Mouse (Mus musculus) heart, embryonic 13.5 days (tissue): ENCODE data around the gene Zfp317. TPM values are rescaled to one million over a fixed set of nuclear protein-coding genes. Genes with fewer than 3 reads are reported as not detected.
A peak's percentile ranks its signal among the peaks of the same experiment; 100 is the strongest.
"Not testable (repeated sequence)": the region's sequence is repeated elsewhere in the genome, so short reads cannot be mapped to it uniquely, and the experiment has no call there.

Experiments
- ATAC-seq: fragments of 200-750 bp; cut with Nextera tagmentation; 2 replicates; pipeline ENCODE4 v1.8.0; 2017; ENCODE audit warnings: moderate TSS enrichment; ENCODE audit not compliant: insufficient number of reproducible peaks, low FRiP score, low TSS enrichment; ENCODE audit errors: extremely low read depth
- H3K27ac ChIP-seq: fragments of 300-500 bp; sonication (generic); replicated peaks from 2 replicates; pipeline ENCODE4 v1.5.1; 2015; ENCODE audit warnings: moderate library complexity, mild to moderate bottlenecking, inconsistent platforms
- H3K27me3 ChIP-seq: fragments of 300-500 bp; sonication (generic); replicated peaks from 2 replicates; pipeline ENCODE4 v1.6.1; 2015; ENCODE audit warnings: mild to moderate bottlenecking, inconsistent platforms
- H3K36me3 ChIP-seq: fragments of 300-500 bp; sonication (generic); 2 replicates; pipeline ENCODE4 v1.6.1; 2015; ENCODE audit warnings: mild to moderate bottlenecking, inconsistent platforms
- H3K4me1 ChIP-seq: fragments of 300-500 bp; sonication (generic); 2 replicates; pipeline ENCODE4 v1.6.1; 2015; ENCODE audit warnings: inconsistent platforms
- H3K4me2 ChIP-seq: fragments of 300-500 bp; sonication (generic); 2 replicates; pipeline ENCODE4 v1.6.1; 2015; ENCODE audit warnings: inconsistent platforms, mild to moderate bottlenecking, moderate library complexity
- H3K4me3 ChIP-seq: fragments of 300-500 bp; sonication (generic); 2 replicates; pipeline ENCODE4 v1.5.1; 2015; ENCODE audit warnings: moderate library complexity, mild to moderate bottlenecking, inconsistent platforms
- H3K9ac ChIP-seq: fragments of 300-500 bp; sonication (generic); 2 replicates; pipeline ENCODE4 v1.6.1; 2015; ENCODE audit warnings: inconsistent platforms, mild to moderate bottlenecking, moderate library complexity
- H3K9me3 ChIP-seq: fragments of 300-500 bp; sonication (generic); 2 replicates; pipeline ENCODE4 v1.6.1; 2016; ENCODE audit warnings: inconsistent platforms
- WGBS: fragments of 180-500 bp; shearing (Covaris S2); methylation state at CpG from one replicate; pipeline ENCODE4 v1.1.7; 2015; ENCODE audit warnings: mixed read lengths; 5-methylcytosine and 5-hydroxymethylcytosine counted together
- polyA plus RNA-seq: library from polyadenylated mRNA; unstranded; fragments of >200 nt; fragmentation: Nextera tagmentation; extraction: Ambion mirVana; gene quantifications from 2 replicates; pipeline ENCODE4 v1.2.1, GENCODE M21; 2015

Zfp317 gene
- polyA plus RNA-seq = 17.9 and 18.8 TPM in 2 replicates

DNA sequence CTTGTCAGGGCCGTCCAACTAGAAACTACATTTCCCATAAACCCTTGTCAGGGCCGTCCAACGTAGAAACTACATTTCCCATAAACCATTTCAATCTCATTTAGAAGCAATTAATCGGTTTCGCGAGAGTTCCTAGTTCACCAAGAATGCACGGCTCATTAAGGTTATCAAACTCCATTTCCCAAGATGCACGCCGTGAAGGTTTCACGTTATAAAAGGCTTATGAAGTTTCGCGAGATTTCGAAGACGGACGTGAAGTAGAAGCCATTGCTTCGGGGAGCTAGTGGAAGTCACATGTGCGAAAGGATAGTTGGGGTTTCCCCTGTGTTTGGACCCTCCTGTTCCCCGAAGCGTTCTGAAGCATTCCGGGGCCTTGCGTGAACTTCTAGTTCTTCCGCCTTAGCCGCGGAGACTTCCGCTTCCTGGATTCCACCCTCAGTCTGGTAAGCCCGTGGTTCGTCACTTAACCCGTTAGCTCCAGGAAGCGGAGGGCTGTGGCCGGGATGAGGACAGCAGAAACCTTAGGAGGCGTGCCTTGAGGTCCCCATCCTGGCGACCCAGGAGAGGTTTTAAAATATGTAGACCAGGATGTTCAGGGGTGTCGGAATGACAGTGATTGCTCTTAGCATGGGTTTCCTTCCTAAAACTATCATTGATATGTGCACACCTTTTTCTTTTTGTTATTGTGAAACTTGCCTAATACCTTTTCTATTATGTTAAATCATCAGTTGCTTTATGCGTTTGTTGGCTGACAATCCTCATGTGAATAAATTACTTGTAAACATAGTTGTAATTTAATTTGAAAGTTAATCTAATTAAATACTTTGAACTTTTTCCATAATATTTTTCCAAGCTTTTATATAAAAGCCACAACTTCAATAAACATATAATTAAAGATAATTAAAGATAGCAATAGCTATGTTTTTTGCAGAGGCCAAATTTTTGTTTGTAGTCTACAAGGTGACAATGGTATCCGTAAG is at the start of gene Zfp317:
Gene Zfp317 (plus strand): TSS at position 260 of the 980 bp plus-strand sequence.
- no peaks in the 10 kb centered on the region for H3K9me3 ChIP-seq
- ATAC-seq = peak; percentile 87
- 2% methylated on average over 35 of the region's 35 CpGs for WGBS

DNA sequence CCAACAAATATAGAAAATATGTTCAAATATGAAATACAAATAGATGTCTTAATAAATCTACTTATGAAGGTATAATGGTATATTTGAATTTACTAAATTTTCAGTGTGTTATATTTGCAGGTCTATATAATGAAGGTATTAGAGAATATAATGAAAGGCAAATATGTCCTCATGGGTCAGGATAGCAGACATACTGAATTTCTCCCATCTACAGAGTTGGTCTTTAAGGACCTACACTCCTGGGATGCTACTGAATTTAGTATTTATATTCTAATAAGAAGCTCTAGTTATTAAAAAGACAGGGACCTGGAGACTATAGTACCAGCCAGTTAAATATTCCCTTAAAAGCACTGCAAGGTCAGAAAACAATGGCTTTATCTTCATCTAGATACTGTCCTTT is 39.6 kb upstream of the Zfp317 start, which contains the start of gene Olfr855:
Gene Olfr855 (plus strand): TSS at position 301 of the 400 bp plus-strand sequence.
- no peaks in the 10 kb centered on the region for H3K36me3 ChIP-seq
- H3K9me3 ChIP-seq = peaks cover 7% of the 10 kb centered on the region; the same call in 1 of the 2 replicates
- H3K4me2 ChIP-seq = no peak within 1 kb of the TSS
- no peaks in the 10 kb centered on the region for H3K4me1 ChIP-seq
- H3K27ac ChIP-seq = no peak within 1 kb of the TSS
- no peak within 1 kb of the TSS for H3K9ac ChIP-seq
- no peak for ATAC-seq
- H3K27me3 ChIP-seq = no peaks in the 10 kb centered on the region
- H3K4me3 ChIP-seq = no peak within 1 kb of the TSS

More for the DNA sequence above, at the start of gene Zfp317:
- Histone ChIP-seq H3K9ac (peak within 1 kb of the TSS; percentile 85), H3K36me3 (peaks cover 20% of the 10 kb centered on the region), H3K4me3 (peak within 1 kb of the TSS; percentile 73), H3K4me1 (no peaks in the 10 kb centered on the region), H3K27me3 (no peaks in the 10 kb centered on the region), H3K27ac (peak within 1 kb of the TSS; percentile 89), H3K4me2 (peak within 1 kb of the TSS; percentile 68)

DNA sequence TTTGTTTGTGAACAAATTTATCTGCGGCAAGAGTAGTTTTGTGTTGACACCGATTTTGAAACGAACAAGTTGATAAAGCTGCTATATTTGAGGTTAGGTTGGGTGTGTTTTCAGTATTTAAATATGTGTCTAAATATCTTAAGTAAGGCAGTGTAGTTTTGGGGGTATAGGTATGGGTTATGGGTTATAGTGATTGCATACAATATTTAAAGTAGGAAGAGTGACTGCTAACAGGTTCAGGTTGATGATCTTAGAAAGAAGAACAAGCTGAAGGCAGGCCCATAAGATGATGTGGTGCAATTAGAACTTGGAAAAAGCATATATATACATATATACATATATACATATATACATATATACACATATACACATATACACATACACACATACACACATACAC is 605 bp upstream of the Zfp317 start:
- no peak for ATAC-seq
- Histone ChIP-seq H3K4me2 (no peak overlapping the region), H3K9ac (no peak overlapping the region), H3K4me1 (no peaks in the 10 kb centered on the region), H3K27me3 (no peaks in the 10 kb centered on the region), H3K27ac (no peak overlapping the region), H3K9me3 (no peaks in the 10 kb centered on the region), H3K36me3 (peaks cover 18% of the 10 kb centered on the region), H3K4me3 (no peak overlapping the region)
- WGBS = 95% methylated on average over 3 of the region's 3 CpGs

DNA sequence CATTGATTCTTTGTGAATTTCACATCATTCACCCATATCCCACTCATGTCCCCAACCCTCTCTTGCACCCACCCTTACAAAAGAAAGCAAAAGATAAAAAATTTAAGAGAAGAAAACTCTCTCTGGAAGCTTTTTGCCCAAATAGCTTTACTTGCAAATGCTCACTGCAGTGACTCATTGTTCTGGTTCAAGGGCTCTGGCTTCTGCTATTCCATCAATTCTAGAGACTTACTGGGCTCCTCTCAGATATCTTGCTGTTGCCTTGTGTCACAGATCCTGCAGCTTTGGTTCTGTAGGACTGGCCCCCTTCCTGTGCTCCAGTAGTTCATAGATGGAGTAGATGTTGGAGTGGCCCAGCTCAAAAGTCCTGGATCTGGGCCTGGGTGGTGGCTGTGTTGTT is 7.7 kb downstream of the Zfp317 start:
- peaks cover 36% of the 10 kb centered on the region for H3K36me3 ChIP-seq
- H3K9ac ChIP-seq = no peak overlapping the region
- H3K27me3 ChIP-seq = no peaks in the 10 kb centered on the region
- H3K4me1 ChIP-seq = no peaks in the 10 kb centered on the region
- no peak overlapping the region for H3K4me3 ChIP-seq
- no peak for ATAC-seq
- H3K9me3 ChIP-seq = no peaks in the 10 kb centered on the region
- H3K4me2 ChIP-seq = no peak overlapping the region
- H3K27ac ChIP-seq = no peak overlapping the region

DNA sequence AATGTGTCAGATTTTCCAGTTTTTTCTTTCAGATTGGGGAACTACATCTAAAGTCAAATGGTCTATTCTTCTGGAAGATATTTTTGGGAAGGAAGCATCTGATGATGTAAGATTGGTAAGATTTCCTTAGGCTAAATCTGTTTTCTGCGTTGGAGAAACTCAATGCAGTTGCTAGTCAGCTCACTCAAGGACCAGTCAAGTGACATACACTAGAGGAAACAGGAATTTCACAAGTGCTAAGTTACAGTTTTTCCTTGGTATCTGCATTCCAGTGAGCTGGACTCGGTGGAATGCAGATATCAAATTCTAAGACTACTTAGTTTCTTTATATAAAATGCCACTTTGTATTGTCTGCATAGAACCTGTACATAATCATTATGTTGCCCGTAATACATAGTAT is 23.3 kb downstream of the Zfp317 start:
- Histone ChIP-seq H3K9me3 (no peaks in the 10 kb centered on the region), H3K4me1 (no peaks in the 10 kb centered on the region), H3K27ac (no peak overlapping the region), H3K27me3 (no peaks in the 10 kb centered on the region), H3K9ac (no peak overlapping the region), H3K36me3 (peaks cover 86% of the 10 kb centered on the region), H3K4me2 (no peak overlapping the region), H3K4me3 (no peak overlapping the region)
- 89% methylated on average over 3 of the region's 3 CpGs for WGBS
- no peak for ATAC-seq

DNA sequence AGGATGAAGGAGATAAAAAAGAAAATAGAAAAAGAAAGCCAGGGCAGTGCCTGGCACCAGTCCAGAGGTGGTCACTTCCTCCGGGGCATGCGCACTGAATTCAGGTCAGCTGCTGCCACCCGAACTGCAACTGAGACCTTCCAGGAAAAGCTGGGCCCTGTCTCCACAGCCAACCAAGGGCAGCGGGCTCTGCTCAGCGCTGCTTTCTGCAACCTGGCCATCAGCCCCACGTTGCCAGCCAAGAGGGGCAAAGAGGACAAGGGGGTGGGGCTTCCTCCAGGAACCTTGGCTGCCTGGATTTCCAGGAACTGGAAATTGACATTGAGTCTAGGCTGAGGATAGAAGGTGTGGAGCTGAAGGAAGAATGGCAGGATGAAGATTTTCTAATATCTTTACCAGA is 68.4 kb downstream of the Zfp317 start:
- Histone ChIP-seq H3K27ac (no peak overlapping the region), H3K9me3 (peaks cover 8% of the 10 kb centered on the region; the same call in 1 of the 2 replicates), H3K27me3 (no peaks in the 10 kb centered on the region), H3K4me2 (no peak overlapping the region), H3K4me3 (no peak overlapping the region), H3K9ac (no peak overlapping the region), H3K36me3 (no peaks in the 10 kb centered on the region), H3K4me1 (no peaks in the 10 kb centered on the region)
- 73% methylated on average over 6 of the region's 6 CpGs for WGBS
- no peak for ATAC-seq

DNA sequence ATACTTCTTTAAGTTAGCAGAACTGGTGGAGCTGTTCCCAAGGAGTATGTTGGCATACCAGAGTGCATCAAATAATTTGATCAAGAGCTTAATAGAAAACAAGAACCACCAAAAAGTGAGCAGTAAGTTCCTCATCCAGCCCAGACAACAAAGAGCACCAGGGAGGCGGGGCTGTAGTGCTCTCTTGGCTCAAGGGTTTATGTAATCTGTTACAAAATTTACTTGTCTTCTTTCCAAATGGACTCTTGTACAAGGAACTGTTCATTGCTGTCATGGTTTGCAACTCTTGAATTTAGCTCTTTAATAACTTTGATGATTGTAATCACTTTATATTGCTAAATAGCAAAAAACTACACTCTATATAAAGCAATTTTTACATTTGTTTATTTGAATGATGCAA is 69.5 kb downstream of the Zfp317 start:
- Histone ChIP-seq H3K36me3 (no peaks in the 10 kb centered on the region), H3K4me3 (no peak overlapping the region), H3K4me1 (no peaks in the 10 kb centered on the region), H3K4me2 (no peak overlapping the region), H3K9me3 (peaks cover 8% of the 10 kb centered on the region; the same call in 1 of the 2 replicates), H3K27me3 (no peaks in the 10 kb centered on the region), H3K9ac (no peak overlapping the region), H3K27ac (no peak overlapping the region)
- 54% methylated on average over 1 of the region's 1 CpGs for WGBS
- ATAC-seq = no peak

DNA sequence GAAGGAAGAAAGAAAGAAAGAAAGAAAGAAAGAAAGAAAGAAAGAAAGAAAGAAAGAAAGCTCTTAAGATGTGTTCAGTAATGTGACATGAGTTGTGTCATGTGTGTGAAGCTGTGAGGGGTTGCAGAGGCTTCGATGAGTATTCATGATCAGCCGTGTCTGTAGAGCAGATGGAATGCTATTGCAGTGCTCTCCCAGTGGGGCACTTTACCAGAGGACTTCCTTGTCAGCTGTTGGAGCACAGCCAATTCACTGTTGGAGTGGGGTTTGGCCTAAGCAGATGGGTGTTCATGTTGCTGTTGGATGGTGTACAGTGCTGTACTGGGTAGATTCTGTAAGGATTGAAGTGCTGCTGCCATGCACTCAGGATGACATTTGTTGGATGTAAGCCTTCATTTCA is 70.5 kb downstream of the Zfp317 start:
- no peaks in the 10 kb centered on the region for H3K36me3 ChIP-seq
- H3K4me3 ChIP-seq = no peak overlapping the region
- H3K9ac ChIP-seq = no peak overlapping the region
- no peak overlapping the region for H3K27ac ChIP-seq
- ATAC-seq = no peak
- peaks cover 8% of the 10 kb centered on the region; the same call in 1 of the 2 replicates for H3K9me3 ChIP-seq
- no peak overlapping the region for H3K4me2 ChIP-seq
- H3K27me3 ChIP-seq = no peaks in the 10 kb centered on the region
- no peaks in the 10 kb centered on the region for H3K4me1 ChIP-seq
- WGBS = 51% methylated on average over 2 of the region's 2 CpGs

DNA sequence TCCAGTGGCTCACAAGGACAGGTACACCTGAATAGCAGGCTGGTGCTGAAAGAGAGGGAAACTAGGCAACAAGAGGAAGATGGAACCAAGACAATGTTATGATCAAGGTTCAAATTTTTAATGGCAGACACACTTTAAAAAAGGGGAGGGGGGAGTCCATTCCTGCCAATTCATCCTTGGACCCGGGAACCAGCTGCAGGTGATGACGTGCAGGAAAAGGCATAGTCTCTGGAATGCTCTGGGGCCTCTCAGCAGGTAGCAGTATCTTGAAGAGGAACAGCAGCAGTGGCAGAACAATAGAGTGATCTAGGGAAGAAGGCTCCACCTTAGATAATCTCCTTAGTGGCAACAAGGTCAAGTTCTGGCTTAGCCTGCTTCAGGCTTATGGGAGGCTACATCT is 72.4 kb downstream of the Zfp317 start:
- not testable (repeated sequence) for H3K36me3 ChIP-seq, ATAC-seq, H3K27ac ChIP-seq, H3K9ac ChIP-seq, H3K4me1 ChIP-seq, H3K27me3 ChIP-seq, H3K4me2 ChIP-seq, H3K4me3 ChIP-seq
- WGBS = 48% methylated on average over 2 of the region's 2 CpGs
- peaks cover 16% of the 10 kb centered on the region for H3K9me3 ChIP-seq

DNA sequence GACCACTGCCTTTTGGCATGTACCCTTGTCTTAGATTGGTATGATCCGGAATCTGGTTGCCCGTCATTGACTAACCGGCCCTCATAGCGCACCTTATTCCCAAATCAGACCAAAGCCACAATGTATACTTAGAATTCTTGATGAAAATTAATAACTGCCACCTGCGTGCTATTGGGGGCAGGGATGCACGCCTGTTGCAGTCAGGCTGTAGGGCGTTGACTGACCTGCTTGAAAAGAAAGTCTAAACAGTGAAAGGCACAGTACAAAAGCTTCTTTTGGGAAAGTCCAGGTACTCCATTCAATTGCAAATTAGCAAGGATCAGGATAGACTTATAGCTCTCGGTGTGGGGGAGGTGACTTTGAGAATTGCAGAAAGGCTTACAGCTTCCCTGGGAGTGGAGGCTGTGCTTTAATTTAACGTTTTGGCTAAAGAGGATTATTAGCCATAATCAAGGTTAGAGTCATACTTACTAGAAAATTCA is 73.0 kb downstream of the Zfp317 start:
- WGBS = 69% methylated on average over 9 of the region's 9 CpGs
- H3K27me3 ChIP-seq, H3K9ac ChIP-seq, H3K36me3 ChIP-seq, H3K4me2 ChIP-seq, H3K27ac ChIP-seq, H3K4me1 ChIP-seq, ATAC-seq, H3K4me3 ChIP-seq: not testable (repeated sequence)
- H3K9me3 ChIP-seq = peaks cover 12% of the 10 kb centered on the region
